Mouse (Mus musculus) skeletal muscle tissue, adult 2 months (tissue): ENCODE measurements around the gene Aldh1l1.

ENCODE experiments used
- DNase-seq: peaks from one replicate; pipeline ENCODE4 v3.0.0-alpha.2; 2012; ENCODE audit warnings: low read depth, low spot score

Aldh1l1 gene

DNA sequence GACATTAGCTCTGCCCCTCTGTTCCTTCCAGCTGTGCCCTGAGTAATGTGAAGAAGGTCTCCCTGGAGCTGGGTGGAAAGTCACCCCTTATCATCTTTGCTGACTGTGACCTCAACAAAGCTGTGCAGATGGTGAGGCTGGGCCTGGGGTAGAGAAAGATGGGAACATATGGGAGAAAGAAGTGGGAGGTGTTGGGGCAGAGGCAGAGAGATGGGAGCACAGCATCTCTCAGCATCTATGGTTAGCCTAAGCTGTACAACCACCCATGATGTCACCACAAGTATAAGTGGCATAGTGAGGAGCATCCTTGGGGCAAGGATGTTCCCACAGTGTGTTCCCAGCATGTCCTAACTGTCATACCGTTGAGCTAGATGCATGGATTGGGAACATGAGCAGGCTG lies 104.5 kb downstream of the Aldh1l1 start:
- no peak for DNase-seq

DNA sequence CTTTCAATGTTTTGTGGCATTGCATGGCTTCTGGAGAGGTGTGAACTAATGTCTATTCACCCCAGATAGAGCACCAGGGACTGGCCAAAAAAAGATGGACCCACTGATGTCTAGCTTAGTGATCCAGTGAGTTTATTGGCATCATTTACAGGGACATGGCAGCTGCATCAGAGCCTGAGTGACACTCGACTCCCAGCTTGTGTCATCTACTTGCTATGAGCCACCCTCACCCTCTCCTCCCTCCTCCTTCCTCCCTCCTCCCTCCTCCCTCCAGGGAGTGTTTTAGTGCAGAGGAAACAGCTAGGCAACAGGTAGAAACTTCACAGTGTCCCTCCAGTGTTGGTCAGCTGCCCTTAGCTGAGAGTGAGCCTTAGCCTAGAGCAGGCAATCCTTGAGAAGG lies 108.7 kb downstream of the Aldh1l1 start:
- DNase-seq, result peak; percentile 81

DNA sequence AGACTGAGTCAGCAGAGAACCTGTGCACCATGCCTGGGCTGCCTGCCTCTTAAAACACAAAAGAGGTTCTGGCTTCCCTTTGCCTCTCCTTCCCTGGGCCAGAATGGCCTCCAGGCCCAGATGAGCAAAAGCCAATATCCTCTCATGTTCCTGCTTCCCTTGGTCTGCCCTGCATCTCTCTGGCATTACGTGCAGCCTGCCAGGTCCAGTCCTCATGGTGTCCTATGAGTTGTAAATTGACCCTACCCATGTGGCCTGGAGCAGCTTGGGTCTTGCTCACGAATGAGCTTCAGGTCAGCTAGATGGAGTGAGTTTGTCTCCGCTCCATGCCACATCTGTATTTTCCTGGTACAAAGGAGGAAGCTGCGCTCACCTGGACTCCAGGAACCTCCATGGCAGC lies 110.8 kb downstream of the Aldh1l1 start:
- DNase-seq, result peak; percentile 80

DNA sequence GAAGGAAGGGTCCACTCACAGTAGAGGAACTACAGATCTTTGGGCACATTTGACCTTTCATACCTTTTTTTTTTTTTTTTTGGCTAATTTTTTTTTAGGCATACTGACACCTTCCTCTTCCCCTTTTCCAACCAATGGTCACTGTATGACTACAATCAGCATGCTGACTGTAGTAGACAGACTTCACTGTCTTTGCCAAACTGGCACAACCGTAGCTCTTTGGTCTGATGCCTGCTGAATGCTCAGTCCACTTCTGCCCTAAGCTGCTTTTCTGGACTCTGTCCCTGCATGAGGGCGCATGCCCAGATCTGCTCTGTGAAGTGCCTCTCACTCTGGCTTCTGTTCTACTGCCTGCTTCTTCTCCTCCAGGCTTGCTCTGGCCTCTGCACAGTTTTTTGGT lies 111.4 kb downstream of the Aldh1l1 start:
- DNase-seq, result no peak

DNA sequence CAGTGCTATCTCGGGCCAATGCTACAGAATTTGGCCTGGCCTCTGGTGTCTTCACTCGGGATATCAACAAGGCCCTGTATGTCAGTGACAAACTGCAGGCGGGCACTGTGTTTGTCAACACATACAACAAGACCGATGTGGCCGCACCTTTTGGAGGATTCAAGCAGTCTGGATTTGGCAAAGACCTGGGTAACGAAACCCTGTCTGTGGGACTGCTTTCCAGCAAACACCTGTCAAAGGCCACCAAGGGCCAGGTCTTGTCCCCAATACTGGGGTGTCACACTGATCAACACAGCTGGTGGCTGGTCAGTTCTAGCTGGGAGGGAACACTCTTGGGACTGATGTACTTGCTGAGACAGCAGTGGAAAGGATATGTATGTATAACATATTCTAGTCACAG lies 112.0 kb downstream of the Aldh1l1 start:
- no peak for DNase-seq

DNA sequence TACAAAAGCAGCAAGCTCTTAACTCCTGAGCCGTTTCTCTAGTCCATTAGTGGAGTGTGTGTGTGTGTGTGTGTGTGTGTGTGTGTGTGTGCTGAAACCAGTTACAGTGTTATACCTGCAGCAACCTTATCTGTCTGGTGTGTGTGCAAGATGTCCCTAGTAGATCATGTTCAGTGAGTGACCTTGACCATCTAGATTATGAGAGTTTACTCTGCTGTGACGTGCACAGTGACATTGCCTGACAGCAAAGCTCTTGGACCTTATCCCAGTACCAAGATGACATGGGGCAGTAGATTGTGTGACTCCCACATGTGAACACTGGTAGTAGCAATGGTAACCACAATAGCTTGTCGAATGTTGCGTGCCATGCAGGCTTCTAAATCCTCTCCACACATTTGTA lies 114.1 kb downstream of the Aldh1l1 start:
- DNase-seq, result no peak

DNA sequence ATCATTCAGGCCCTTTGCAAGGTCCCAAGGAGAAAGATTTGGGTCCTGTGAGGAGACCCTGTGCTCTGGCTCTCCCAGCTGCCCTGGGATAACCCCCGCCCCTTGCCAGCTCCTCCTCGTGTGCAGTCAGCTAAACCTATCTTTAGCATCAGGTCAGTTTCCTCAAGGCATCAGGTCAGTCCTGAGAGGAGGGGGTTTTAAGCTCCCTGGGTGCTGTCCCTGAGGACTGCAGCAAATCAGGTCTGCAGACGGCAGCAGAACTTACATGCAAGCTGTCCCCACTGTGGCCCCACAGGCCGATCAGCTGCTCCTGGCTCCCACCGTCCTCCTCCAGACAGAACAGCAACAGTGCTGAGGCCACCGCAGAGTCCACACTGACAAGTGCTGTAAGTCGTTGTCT lies 115.5 kb downstream of the Aldh1l1 start:
- DNase-seq, result peak; percentile 95

DNA sequence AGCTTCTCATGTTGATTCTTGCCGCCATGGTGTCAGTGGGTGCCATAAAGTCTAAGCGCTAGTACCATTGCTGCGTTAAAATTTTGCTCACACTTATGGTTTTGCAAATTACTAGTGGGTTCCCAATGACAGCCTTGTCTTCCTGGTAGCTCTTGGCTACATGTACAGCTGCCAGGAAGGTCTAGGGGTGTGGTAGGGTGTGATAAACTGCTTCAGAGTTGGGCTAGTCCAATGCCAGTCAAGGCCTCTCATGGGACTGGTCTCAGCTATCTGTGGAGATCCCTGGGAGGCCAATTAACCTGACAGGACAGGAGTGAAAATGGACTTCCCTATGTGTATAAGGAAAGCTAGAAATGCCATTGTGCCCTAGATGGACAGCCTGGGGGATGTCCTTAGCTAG lies 116.1 kb downstream of the Aldh1l1 start:
- no peak for DNase-seq

DNA sequence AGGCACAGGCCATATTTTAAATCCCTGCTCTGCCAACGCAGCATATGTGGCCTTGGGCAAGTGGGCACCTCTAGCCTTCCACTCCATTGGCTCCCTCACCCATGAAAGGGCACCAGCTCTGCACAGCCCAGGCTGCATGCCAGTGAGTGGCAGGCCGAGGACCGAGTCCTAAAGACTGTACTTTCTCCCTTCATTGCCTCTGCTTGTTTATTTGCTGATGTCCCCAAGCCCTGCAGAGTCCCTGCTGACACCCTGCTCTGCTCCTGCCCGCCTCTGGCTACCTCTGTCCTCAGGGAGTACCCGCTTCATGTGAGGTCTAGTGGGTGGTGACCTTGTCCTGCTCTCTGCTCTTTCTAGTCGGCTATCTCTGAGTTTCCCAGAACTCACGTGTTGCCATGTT lies 116.9 kb downstream of the Aldh1l1 start:
- no peak for DNase-seq

DNA sequence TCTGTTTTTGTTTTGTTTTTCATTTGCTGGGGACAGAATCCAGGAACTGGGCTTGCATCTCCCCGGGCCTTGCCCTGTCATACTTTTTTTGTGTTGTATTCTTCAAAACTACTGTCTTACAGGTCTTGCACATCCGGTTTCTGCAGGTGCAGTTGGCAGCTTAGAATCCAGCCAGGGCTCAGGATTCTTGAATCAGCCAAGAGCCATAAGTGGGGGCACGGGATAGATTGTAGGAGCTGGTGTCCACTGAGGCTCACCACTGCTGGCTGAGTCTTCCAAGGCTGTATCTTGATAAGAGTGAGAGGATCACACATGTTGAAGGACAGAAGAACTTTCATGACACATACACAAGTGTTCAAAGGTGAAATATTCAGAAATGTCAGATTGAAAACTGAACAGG lies 117.9 kb downstream of the Aldh1l1 start:
- no peak for DNase-seq

DNA sequence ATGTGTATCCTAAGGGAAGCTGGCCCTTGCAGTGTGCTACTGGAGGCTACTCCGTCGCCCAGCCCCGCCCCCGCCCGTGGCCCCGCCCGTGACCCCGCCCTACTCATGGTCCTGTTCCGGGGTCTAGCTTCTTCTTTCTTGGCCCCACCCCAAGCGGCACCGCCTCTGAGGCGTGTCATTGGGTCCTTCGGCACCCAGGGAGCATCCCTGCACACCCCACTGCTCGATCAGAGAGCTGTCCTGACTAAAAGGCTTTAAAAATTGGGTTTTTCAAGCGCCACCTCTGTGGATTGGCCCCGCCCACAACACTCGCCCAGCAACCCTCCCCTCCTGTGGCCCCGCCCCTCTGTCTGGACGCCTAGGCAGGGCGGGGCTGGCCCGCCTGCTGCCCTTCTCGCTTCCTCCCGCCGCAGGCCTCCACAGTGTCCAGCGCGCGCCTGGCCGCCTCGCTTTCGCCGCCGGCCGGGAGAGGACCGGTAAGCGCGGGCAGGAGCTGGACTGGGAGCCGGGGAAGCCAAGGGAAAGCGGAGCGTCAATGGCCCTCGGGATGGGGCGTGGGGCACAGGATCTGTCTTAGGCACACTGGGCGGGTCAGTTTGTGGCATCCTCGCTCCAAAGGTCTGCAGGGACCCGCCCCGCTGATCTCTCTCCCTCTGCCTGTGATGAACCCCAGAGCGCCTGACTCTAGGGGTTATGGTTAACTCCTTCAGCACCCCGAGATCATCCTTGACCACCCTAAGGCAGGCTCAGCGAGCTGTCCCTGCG lies 118.5 kb downstream of the Aldh1l1 start, which contains the start of gene Slc41a3:
TSS of gene Slc41a3 (plus strand) at position 193 of the 765 bp plus-strand sequence.
- peak; percentile 90 for DNase-seq

DNA sequence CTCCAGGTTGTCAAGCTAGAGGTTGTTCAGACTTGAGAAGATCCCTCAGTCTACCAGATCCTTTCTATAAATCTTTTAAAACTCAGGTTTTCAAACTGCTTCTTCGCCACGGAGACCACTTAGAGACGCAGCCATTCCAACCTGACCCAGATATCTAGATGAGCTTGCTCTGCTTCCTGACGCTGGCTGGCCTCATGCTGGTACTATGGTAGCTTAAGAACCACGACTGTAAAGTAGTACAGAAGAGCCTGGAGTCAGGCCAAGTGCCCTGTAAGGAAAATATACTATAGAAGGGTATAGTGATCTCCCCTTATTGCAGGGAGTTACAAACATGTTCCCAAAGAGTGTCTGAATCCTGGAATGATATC lies 119.1 kb downstream of the Aldh1l1 start:
- no peak for DNase-seq

DNA sequence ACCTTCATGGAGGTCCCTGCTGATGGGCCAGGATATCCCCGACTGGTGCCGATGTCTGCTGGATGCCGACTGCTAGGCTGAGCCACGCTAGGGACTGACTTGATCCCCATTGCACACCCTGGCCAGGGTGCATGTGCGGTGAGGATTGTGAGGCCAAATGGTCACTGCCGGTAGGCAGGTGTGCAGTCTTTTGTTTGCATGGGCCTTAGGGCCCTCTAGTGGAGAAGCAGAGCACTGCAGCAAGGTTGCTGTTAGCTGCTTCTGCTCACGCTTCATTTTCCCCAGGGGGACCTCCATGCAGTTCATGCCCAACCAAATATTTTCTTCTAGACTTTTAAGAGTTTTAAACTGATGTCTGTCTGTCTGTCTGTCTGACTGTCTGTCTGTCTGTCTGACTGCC lies 120.3 kb downstream of the Aldh1l1 start:
- peak; percentile 76 for DNase-seq

DNA sequence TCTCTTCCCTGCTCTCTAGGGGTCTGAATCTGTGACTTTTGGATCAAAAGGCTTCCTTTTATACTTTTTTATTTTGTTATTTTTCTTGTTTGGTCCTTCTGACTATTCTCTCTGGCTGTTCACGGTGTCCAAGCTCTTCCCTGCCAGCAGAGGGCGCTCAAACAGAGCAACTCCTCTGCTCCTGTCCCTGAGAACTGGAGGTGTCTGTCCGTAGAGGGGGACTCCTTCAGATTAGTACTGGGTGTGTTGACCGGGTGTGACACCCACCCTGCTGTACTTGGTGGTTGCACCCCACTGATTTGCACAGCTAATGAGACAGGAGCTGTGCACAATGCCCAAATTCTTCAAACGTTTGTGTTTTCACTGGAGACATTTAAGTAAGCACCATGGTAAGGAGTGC lies 121.0 kb downstream of the Aldh1l1 start:
- DNase-seq, result no peak

DNA sequence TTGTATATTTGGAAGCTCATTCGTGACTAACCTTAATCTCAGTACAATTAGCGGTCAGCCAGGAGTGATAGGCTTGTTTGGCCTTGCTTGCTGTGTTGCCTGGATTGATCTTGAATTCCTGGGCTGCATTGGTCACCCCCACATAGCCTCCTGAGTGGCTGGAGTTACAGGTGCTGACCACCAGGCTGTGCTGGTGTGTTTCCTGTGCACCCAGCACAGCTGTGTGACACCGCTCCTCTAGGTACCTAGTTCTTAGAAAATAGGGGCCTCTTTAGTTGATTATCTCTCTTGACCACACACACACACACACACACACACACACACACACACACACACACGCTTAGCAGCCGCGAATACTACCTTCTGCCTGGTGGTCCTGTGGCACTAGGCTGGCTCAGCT lies 122.0 kb downstream of the Aldh1l1 start:
- no peak for DNase-seq

DNA sequence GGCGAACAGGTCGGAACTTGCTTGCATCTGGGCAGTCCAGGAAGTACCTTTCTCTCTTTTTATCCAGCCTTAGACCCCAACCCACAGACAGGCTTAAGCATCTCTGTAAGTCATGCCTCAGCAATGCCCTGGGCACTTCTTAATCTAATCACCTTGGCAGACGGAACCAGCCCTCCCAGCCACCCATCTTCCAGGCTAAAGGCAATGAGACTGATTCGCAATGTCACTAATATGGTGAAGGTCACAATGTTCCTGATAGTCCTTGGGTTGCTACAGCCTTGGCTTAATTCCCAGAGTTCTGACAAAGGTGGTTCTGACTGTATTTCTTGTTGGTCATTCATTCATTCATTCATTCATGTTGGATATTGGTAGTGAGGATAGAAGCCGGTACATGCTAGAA lies 124.0 kb downstream of the Aldh1l1 start:
- no peak for DNase-seq

DNA sequence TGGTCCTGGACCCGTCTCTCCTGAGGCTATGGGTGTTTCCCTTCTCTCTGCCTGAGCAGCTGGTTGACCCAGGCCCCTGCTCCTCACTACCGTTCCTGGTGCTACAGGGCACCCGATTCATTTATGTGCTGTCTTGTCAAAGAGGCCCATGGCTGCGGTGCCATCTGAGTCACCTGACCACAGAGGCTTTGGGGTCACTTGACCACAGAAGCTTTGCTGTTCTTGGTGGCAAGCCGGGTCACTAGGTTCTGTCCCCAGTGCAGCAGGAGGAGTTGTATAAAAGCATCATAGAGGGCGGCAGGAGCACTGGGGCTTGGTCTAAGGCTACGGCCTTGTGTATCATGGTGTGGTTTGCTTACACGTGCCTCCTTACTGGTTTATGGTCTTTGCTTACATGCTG lies 127.0 kb downstream of the Aldh1l1 start:
- DNase-seq, result no peak

DNA sequence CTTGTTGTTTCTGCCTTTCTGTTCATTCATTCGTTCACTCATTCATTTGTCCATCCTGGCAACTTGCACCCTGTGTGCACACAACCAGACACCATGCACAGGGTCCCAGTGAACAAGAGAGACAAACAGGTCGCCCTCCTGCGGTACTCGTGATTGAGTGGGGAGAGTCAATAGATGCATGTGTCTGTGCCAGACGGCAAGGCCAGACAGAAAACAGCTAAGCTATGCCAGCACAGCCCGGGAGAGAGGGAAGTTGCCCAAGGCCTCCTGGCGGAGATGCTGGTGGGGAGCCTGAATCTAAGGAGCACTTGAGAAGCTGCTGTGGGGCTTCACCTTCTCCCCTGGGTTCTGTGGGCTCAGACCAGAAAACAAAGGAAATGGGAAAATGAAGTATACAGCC lies 129.1 kb downstream of the Aldh1l1 start:
- no peak for DNase-seq

DNA sequence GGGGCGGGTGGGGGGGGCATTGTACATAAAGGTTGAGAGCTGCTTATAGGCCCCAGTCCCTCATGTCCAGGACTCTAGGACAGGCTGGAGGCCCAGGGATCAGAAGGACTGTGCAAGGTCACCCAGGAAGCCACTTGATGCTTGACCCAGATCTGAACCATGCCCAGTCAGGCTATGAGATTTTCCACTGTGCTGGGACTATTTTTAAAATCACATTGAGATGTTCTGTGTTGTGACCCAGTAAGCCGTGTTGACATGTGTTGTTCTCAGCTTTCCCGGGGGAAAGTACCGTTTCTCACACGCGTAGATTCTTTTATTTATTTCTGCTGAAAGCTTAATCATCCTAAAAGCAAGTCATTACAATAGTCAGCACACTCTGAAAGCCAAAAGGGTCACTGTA lies 129.8 kb downstream of the Aldh1l1 start:
- DNase-seq, result peak; percentile 79

DNA sequence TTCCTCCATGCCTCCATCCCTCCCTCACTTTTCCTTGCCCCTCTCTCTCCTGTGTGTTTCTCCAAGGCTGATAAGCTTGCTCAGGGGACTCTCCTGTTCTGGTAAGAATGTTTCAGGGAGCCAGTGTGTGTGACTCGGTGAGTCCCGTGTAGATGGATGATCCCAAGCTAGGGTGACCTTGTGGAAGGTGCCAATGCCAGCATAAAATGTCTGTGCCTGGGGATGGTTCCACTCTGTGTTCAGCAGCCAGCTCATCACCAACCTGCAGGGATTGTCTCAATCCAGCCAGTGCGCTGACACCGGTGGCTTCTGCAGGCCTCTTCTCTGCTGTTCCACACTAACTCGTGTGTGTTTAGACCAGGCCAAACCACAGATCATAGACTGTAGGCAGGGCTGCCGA lies 130.3 kb downstream of the Aldh1l1 start:
- DNase-seq, result no peak

DNA sequence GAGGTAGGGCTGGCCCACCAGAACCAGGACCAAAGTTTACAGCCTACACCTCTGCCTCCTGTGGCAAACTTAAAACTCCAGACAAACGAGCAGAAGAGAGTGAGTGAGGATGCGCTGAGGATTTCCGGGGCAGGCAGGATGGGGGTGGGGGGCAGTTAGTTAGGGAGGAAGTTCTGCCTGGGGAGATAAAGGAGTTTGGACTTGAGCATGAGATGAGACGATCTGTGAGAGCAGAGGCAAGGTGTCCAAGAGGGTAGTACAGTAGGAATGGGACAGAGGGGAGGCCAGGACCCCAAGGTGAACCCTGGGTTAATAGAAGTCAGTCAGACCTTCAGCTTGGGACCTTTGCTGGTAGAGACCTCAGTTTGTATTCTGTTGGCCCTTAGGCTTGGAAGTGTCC lies 132.0 kb downstream of the Aldh1l1 start:
- no peak for DNase-seq

DNA sequence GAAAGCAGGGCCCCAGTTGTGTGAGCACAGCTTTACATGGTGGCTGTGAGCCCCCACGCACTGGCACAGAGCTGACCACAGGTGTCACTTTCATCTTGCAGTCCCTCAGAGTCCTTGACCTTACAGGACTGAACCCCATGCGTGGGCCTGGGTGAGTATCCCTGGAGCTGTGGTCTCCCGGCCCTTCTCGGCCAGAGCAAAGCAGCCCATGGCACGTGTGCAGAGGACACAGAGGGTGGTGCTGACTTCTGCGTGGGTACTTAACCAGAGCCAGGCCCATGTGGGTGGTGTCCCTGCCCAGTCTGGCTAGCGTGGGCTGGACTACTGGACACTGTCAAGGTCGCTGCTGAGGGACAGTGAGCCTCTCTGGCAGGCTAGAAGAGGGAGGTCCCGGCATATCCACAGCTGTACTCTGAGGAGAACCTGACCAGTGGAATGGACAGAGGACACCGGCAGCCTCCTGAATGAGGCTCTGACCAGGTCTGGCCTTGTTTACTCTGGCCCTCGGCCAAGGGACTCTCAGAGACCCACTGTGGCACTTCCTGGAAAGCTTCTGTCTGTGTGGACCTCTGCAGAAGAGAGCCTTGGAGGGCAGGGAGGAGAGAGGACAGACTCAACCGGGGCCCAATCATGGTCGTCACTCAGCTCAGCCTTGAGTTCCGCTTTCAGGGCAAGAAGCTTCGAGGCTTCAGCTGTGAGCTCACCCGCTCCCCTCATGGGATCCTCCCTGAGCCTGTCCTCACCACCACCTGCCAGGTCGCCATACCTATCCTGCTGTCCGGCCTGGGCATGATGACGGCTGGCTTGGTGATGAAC lies 132.8 kb downstream of the Aldh1l1 start:
- no peak for DNase-seq

DNA sequence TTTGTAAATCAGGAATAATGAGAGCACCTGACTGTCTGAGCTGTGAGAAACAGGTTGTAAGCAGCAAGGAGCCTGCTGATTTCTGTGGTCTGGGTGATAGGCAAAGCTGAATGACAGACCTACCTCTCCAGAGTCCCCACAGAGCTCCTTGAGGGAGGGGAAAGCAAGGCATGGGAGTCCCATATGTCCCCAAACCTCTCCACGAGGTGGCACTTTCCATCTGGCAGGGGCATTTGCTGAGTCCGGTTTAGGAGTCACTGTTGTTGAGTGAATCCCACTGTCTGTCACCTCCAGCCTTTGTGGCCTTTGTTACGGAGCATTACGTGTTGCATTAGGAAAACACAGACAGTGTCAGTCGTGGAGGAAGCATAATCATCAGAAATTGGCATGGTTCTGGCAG lies 133.7 kb downstream of the Aldh1l1 start:
- DNase-seq, result no peak
